Mouse (Mus musculus) lung, embryonic 14.5 days (tissue): Measurements from ENCODE around the gene Cwc27. TPM values are rescaled to one million over a fixed set of nuclear protein-coding genes. Genes with fewer than 3 reads are reported as not detected.

Experiments
- ATAC-seq: fragments of 200-750 bp; cut with Nextera tagmentation; 2 replicates; pipeline ENCODE4 v1.8.0; 2017; ENCODE audit warnings: mild to moderate bottlenecking, moderate TSS enrichment, moderate library complexity; ENCODE audit not compliant: insufficient read depth
- DNase-seq: peaks from one replicate; pipeline ENCODE4 v3.0.0-alpha.2; 2015
- H3K27ac ChIP-seq: fragments of 300-500 bp; sonication (generic); 2 replicates; pipeline ENCODE4 v1.5.1; 2014; ENCODE audit warnings: low read depth, mild to moderate bottlenecking, moderate library complexity
- H3K27me3 ChIP-seq: fragments of 300-500 bp; sonication (generic); 2 replicates; pipeline ENCODE4 v1.6.1; 2014; ENCODE audit warnings: low read length, control low read depth; ENCODE audit not compliant: insufficient read depth
- H3K36me3 ChIP-seq: fragments of 300-500 bp; sonication (generic); 2 replicates; pipeline ENCODE4 v1.6.1; 2014; ENCODE audit warnings: control low read depth; ENCODE audit not compliant: insufficient read depth
- H3K4me1 ChIP-seq: fragments of 300-500 bp; sonication (generic); 2 replicates; pipeline ENCODE4 v1.6.1; 2014; ENCODE audit warnings: antibody characterized with exemption, control low read depth; ENCODE audit not compliant: insufficient read depth
- H3K4me2 ChIP-seq: fragments of 300-500 bp; sonication (generic); 2 replicates; pipeline ENCODE4 v1.6.1; 2014; ENCODE audit warnings: mild to moderate bottlenecking
- H3K4me3 ChIP-seq: fragments of 300-500 bp; sonication (generic); 2 replicates; pipeline ENCODE4 v1.5.1; 2014; ENCODE audit warnings: low read depth, low read length
- H3K9ac ChIP-seq: fragments of 300-500 bp; sonication (generic); 2 replicates; pipeline ENCODE4 v1.6.1; 2014
- H3K9me3 ChIP-seq: fragments of 300-500 bp; sonication (generic); 2 replicates; pipeline ENCODE4 v1.6.1; 2016; ENCODE audit warnings: low read depth, low read length, control low read depth
- CTCF ChIP-seq: IDR thresholded peaks from 2 replicates; pipeline ENCODE4 v1.5.1; 2016; ENCODE audit warnings: antibody characterized with exemption, low read depth
- WGBS: fragments of 180-500 bp; shearing (Covaris S2); extraction: QIAGEN DNeasy Blood & Tissue Kit; methylation state at CpG from one replicate; pipeline ENCODE4 v1.1.7; 2014; 5-methylcytosine and 5-hydroxymethylcytosine counted together
- polyA plus RNA-seq: library from polyadenylated mRNA; unstranded; fragments of >200 nt; fragmentation: Nextera tagmentation; extraction: Ambion mirVana; gene quantifications from 2 replicates; pipeline ENCODE4 v1.2.1, GENCODE M21; 2014

Gene Cwc27
- polyA plus RNA-seq, 1 experiment from 2014 or later, result 33.7 TPM

DNA sequence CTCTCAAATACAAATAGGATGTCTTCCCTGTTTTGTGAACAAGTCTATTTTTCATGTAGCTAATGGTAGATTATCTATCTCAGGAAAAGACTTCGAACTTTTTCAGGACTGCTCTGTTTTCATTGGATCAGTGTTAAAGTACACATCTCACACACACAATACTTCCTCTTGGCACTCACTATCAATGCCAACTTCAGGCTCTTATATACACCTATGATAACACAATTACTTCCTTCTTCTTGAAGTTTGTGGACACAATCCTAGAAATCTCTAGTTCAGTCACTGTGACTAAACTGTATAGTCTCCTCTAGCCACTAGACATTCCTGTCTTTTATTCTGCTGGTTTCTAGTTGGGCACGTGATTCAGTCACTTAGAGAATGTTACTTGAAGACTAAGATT, 89.3 kb downstream of the Cwc27 start:
- 66% methylated on average over 2 of the region's 2 CpGs for WGBS
- H3K4me3 ChIP-seq, result no peak overlapping the region
- no peak overlapping the region for H3K27ac ChIP-seq
- TF ChIP-seq CTCF, result no peak
- no peak overlapping the region for H3K9ac ChIP-seq
- DNase-seq, result peak; percentile 17
- H3K4me1 ChIP-seq, result no peaks in the 10 kb centered on the region
- peak; percentile 70; the same call in 1 of the 2 replicates for ATAC-seq
- no peak overlapping the region for H3K4me2 ChIP-seq
- H3K36me3 ChIP-seq, result peaks cover 3% of the 10 kb centered on the region; the same call in 1 of the 2 replicates
- H3K9me3 ChIP-seq, result no peaks in the 10 kb centered on the region
- H3K27me3 ChIP-seq, result no peaks in the 10 kb centered on the region

DNA sequence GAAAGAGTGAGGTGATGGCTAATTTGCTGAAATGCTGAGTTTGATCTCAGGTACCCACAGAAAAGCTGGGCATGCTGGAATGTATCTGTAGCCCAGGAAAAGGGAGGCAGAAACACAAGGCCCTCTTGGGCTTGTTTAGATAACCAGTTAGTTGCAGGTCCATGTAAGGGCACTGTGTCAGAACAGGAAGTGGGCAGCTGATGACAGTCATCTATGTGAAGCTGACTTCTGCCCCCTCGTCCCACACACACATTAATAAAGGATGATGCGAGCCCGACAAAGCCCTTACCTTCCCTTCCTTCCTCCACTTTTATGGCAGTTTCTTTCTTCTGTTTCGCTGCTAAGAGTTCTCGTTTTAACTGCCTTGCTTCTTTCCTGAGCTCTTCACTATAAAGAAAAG, 96.8 kb downstream of the Cwc27 start:
- H3K4me1 ChIP-seq, result no peaks in the 10 kb centered on the region
- WGBS, result 69% methylated on average over 5 of the region's 5 CpGs

DNA sequence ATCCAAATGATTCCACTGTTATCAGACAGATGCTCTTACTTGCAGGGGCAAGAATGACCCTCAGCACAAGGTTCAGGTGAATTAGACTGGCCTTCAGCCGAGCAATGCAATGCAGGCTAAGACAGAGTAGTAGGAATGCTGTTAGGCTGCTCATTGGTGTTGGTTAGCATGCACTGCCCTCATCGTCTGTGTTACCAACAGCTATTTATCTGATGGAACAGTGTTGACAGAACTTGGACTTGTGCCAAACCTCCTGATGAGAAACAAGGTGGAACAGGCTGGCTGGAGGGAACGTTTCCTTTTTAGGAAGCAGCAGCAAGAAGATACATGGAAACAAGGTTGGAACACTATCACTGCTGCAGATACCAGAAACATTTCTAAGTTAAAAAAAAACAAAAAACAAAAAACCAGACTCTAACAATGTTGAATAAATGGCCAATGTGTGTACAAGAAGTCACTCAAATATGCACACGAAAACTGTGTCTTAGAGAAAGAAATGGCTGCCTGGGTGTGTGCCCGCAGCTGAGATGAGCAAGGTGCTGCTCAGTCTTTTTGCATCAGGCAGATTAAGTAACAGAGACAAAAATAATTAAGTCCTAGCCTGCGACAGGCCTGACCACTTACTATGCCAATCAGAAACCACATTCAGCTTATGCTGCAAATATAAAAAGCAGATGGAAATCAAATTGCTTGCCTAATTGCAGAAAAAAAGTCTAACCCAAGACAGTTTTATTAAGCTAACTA, 122.2 kb downstream of the Cwc27 start:
- DNase-seq (peak; percentile 76), ATAC-seq (peak; percentile 80)
- Histone ChIP-seq H3K9me3 (no peaks in the 10 kb centered on the region), H3K27ac (peak overlapping the region; percentile 34; the same call in 1 of the 2 replicates), H3K36me3 (no peaks in the 10 kb centered on the region), H3K27me3 (no peaks in the 10 kb centered on the region), H3K4me1 (no peaks in the 10 kb centered on the region; the same call in 1 of the 2 replicates), H3K4me3 (no peak overlapping the region), H3K4me2 (no peak overlapping the region), H3K9ac (no peak overlapping the region)
- 45% methylated on average over 6 of the region's 6 CpGs for WGBS
- TF ChIP-seq CTCF, result no peak

More for the DNA sequence above, 96.8 kb downstream of the Cwc27 start:
- Histone ChIP-seq H3K27ac (no peak overlapping the region), H3K4me3 (no peak overlapping the region), H3K4me2 (no peak overlapping the region), H3K9ac (no peak overlapping the region), H3K36me3 (0 out of 2 replicates have a peak, but pooled peaks cover 5% of the 10 kb centered on the region), H3K27me3 (no peaks in the 10 kb centered on the region), H3K9me3 (no peaks in the 10 kb centered on the region)
- DNase-seq, result no peak
- no peak for ATAC-seq
- TF ChIP-seq CTCF, result no peak

DNA sequence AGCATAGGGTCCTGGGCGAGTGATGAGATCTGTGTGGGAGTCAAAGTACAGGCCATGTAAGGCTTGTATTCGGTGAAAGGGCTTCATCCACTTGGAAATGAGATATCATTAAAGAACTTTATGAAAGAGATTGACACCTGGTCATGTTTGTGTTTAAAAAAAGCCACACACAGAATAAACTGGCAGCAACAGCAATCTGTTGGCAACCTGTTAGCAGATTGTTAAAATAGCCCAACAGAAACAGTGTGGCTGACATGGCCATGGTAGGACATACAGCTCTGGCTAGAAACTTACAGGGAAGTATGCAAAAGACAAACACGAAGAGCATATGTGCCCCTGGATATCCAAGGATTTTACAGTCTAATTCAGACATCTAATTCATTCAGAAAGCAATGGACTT, 124.2 kb downstream of the Cwc27 start:
- TF ChIP-seq CTCF, result no peak
- 71% methylated on average over 3 of the region's 3 CpGs for WGBS

DNA sequence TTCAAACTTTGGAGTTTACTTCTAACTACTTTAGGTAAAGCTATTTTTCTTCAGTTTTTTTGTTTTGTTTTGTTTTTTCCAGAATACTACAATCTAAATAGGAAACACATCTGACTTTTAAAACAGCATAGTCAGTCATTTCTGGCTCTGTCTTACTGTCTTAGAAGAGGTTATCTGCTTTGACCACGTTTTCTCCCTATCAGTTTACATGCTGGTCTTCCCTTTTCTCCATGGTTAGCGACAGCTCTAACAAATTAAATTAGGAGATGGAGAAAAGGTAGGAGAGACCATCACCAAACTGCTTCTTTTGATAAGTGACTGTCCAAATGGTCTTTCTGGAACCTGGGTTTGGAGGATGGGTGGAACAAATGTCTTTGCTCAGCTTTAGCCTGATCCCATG, 131.4 kb downstream of the Cwc27 start:
- Histone ChIP-seq H3K27me3 (no peaks in the 10 kb centered on the region), H3K4me2 (no peak overlapping the region), H3K9me3 (no peaks in the 10 kb centered on the region), H3K9ac (no peak overlapping the region), H3K27ac (no peak overlapping the region), H3K4me3 (no peak overlapping the region), H3K4me1 (peaks cover 7% of the 10 kb centered on the region; the same call in 1 of the 2 replicates), H3K36me3 (no peaks in the 10 kb centered on the region)
- TF ChIP-seq CTCF, result no peak
- 66% methylated on average over 2 of the region's 2 CpGs for WGBS
- DNase-seq (no peak), ATAC-seq (no peak)

More for the DNA sequence above, 124.2 kb downstream of the Cwc27 start:
- H3K27ac ChIP-seq, result no peak overlapping the region
- no peak overlapping the region for H3K4me3 ChIP-seq
- no peaks in the 10 kb centered on the region for H3K36me3 ChIP-seq
- no peak for DNase-seq
- no peaks in the 10 kb centered on the region; the same call in 1 of the 2 replicates for H3K4me1 ChIP-seq
- no peak overlapping the region for H3K9ac ChIP-seq
- no peaks in the 10 kb centered on the region for H3K27me3 ChIP-seq
- H3K9me3 ChIP-seq, result no peaks in the 10 kb centered on the region
- no peak for ATAC-seq
- H3K4me2 ChIP-seq, result no peak overlapping the region

DNA sequence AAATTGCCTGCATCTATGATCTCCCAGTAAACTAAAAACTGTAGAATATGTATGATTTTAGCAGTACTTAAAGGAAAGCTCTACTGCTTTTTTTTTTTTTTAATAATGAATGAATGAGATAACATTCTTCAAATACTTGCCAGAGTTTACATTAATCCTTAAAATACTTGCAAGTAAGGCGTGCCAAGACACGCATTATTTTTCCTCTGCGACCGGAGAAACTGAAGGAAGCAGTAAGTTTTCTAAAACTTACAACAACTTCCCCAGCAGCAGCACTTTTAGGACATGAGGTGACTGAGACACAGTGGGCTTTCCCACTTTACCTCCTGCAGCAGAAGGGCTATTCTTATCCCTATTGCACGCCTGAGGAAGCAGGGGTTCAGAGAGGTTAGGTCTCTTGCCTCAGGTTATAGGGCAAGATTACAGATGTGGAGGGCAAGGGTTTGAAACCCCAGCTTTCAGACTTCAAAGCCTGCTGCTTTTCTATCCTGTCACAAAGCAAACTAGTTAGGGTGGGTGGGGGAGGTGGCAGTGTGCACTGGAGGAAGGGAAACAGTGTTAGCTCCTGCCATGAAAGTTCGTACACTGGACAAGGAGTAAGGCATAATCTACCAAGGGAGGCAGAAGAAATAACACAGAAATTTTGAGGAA, 132.5 kb downstream of the Cwc27 start:
- no peak overlapping the region for H3K4me3 ChIP-seq
- DNase-seq, result peak; percentile 55
- H3K27ac ChIP-seq, result peak overlapping the region; percentile 60; the same call in 1 of the 2 replicates
- no peak overlapping the region for H3K9ac ChIP-seq
- H3K36me3 ChIP-seq, result no peaks in the 10 kb centered on the region
- no peaks in the 10 kb centered on the region for H3K9me3 ChIP-seq
- H3K4me1 ChIP-seq, result peaks cover 7% of the 10 kb centered on the region; the same call in 1 of the 2 replicates
- WGBS, result 14% methylated on average over 6 of the region's 6 CpGs
- H3K27me3 ChIP-seq, result no peaks in the 10 kb centered on the region
- peak overlapping the region; percentile 36; the same call in 1 of the 2 replicates for H3K4me2 ChIP-seq
- no peak for TF ChIP-seq CTCF
- ATAC-seq, result peak; percentile 49; the same call in 1 of the 2 replicates

DNA sequence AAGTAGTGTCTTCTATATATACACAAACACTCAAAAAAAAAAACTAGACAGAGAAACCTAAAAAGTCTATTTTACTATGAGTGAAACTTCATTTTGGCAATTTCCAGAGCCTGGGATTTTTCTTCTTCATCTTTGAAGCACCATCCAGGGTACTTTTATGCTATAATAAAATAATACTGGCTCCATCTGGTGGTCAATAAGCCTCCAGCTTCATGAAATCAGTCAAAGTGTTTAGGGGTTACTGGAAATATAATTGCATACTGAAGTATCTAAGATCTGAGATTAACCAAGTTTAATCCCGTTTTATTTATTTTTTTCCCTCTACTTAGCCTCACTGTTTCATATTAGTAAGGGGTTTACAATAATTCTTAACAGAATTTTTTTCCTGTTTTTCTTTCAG, 135.7 kb downstream of the Cwc27 start:
- WGBS, result 60% methylated on average over 1 of the region's 1 CpGs

More for the DNA sequence above, 135.7 kb downstream of the Cwc27 start:
- Histone ChIP-seq H3K4me2 (no peak overlapping the region), H3K36me3 (no peaks in the 10 kb centered on the region), H3K27me3 (no peaks in the 10 kb centered on the region), H3K4me1 (peaks cover 7% of the 10 kb centered on the region; the same call in 1 of the 2 replicates), H3K9me3 (no peaks in the 10 kb centered on the region), H3K9ac (no peak overlapping the region), H3K4me3 (no peak overlapping the region), H3K27ac (no peak overlapping the region)
- DNase-seq (peak; percentile 85), ATAC-seq (no peak)
- TF ChIP-seq CTCF, result peak; percentile 56
